Mouse (Mus musculus) liver, postnatal 0 days (tissue): ENCODE results near the gene Marc1.

ENCODE experiments used
- CTCF ChIP-seq: sonication (generic); IDR thresholded peaks from 2 replicates; pipeline ENCODE4 v1.5.1; 2016; ENCODE audit warnings: antibody characterized with exemption, low read depth
- EP300 ChIP-seq: IDR thresholded peaks from 2 replicates; pipeline ENCODE4 v1.6.1; 2016; ENCODE audit warnings: antibody characterized with exemption, low read depth, mild to moderate bottlenecking

DNA sequence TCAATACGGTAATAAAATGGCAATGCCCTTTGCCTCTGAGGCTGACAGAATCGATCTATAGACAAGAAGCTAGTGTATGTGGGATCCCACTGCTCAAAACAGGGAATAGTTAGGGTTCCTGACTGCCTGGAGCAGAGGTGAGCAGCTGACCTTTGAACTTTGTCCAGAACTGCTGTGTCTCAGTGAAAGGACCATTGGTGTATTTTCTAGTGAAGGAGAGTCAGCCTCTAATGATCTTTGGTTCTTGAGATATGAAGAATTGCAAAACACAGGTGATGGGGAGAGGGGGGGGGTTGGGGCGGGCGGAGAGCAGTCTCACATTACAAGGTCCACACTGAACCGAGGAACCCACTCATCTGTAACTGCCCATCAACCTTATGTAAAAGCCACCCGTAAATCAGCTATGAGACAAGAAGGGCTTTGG, 1.5 kb downstream of the Marc1 start:
- no peak for TF ChIP-seq CTCF
- peak; percentile 67 for TF ChIP-seq EP300
